Mouse (Mus musculus) intestine, embryonic 16.5 days (tissue): ENCODE results near the gene Lgr4. TPM values are rescaled to one million over a fixed set of nuclear protein-coding genes. Genes with fewer than 3 reads are reported as not detected.
A peak's percentile ranks its signal among the peaks of the same experiment; 100 is the strongest.

Source experiments
- ATAC-seq: fragments of 200-750 bp; cut with Nextera tagmentation; 2 replicates; pipeline ENCODE4 v1.8.0; 2017; ENCODE audit warnings: moderate TSS enrichment, moderate library complexity
- H3K27ac ChIP-seq: fragments of 300-500 bp; sonication (generic); 2 replicates; pipeline ENCODE4 v1.5.1; 2014; ENCODE audit warnings: mild to moderate bottlenecking, low read length
- H3K27me3 ChIP-seq: fragments of 300-500 bp; sonication (generic); replicated peaks from 2 replicates; pipeline ENCODE4 v1.6.1; 2014; ENCODE audit warnings: low read length, control low read depth, mixed read lengths; ENCODE audit not compliant: control insufficient read depth, insufficient read depth
- H3K36me3 ChIP-seq: fragments of 300-500 bp; sonication (generic); 2 replicates; pipeline ENCODE4 v1.6.1; 2014; ENCODE audit warnings: low read length, control low read depth; ENCODE audit not compliant: control insufficient read depth, insufficient read depth
- H3K4me1 ChIP-seq: fragments of 300-500 bp; sonication (generic); 2 replicates; pipeline ENCODE4 v1.6.1; 2014; ENCODE audit warnings: low read length, control low read depth, mixed read lengths; ENCODE audit not compliant: control insufficient read depth, insufficient read depth
- H3K4me2 ChIP-seq: fragments of 300-500 bp; sonication (generic); 2 replicates; pipeline ENCODE4 v1.6.1; 2014; ENCODE audit warnings: low read depth, low read length, control low read depth
- H3K4me3 ChIP-seq: fragments of 300-500 bp; sonication (generic); 2 replicates; pipeline ENCODE4 v1.5.1; 2014; ENCODE audit warnings: mild to moderate bottlenecking, low read length
- H3K9ac ChIP-seq: fragments of 300-500 bp; sonication (generic); 2 replicates; pipeline ENCODE4 v1.6.1; 2014; ENCODE audit warnings: low read depth, low read length
- H3K9me3 ChIP-seq: fragments of 300-500 bp; sonication (generic); 2 replicates; pipeline ENCODE4 v1.6.1; 2016; ENCODE audit warnings: low read length, control low read depth; ENCODE audit not compliant: control insufficient read depth
- WGBS: fragments of 180-500 bp; shearing (Covaris S2); extraction: QIAGEN DNeasy Blood & Tissue Kit; methylation state at CpG from one replicate; pipeline ENCODE4 v1.1.7; 2014; 5-methylcytosine and 5-hydroxymethylcytosine counted together
- polyA plus RNA-seq: library from polyadenylated mRNA; unstranded; fragments of >200 nt; fragmentation: Nextera tagmentation; extraction: Ambion mirVana; gene quantifications from 2 replicates; pipeline ENCODE4 v1.2.1, GENCODE M21; 2015

Lgr4 gene
- polyA plus RNA-seq, 1 experiment from 2014 or later: 19.0 TPM

DNA sequence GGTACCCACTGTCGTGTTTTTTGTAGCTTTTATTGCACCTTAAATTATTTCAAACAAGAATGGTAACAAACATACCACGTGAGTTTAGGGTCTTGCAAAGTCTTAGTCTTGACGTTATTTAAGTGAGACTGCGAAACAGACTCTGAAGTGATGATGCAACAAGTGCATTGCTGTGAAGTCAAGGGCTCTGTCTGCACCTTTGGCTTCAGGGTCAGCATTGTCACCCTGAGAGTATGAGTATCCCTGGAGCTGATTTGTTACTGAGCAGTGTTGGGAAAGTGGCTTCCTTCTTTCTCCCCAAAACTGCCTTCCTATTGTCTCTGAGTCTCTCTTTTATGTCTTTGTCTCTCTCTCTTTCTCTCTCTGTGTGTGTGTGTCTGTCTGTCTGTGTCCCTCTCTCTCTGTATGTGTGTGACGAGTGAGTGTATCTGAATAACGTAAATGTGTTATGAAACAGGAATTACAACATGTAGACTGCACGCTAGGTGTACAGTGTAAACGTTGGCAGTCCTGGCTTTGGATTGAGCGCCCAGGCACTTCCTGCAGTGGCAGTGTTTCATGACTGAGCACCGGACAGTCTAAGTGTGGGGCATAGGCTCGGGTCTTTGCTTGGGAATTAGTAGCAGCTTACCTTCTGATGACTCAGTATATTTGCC lies 18.4 kb downstream of the Lgr4 start:
- Histone ChIP-seq H3K9ac (no peak overlapping the region), H3K4me1 (peaks cover 30% of the 10 kb centered on the region), H3K27me3 (no peaks in the 10 kb centered on the region), H3K27ac (peak overlapping the region; percentile 33; the same call in 1 of the 2 replicates), H3K36me3 (no peaks in the 10 kb centered on the region), H3K9me3 (no peaks in the 10 kb centered on the region), H3K4me2 (no peak overlapping the region), H3K4me3 (no peak overlapping the region)
- peak; percentile 56; the same call in 1 of the 2 replicates for ATAC-seq
- 45% methylated on average over 11 of the region's 11 CpGs for WGBS

DNA sequence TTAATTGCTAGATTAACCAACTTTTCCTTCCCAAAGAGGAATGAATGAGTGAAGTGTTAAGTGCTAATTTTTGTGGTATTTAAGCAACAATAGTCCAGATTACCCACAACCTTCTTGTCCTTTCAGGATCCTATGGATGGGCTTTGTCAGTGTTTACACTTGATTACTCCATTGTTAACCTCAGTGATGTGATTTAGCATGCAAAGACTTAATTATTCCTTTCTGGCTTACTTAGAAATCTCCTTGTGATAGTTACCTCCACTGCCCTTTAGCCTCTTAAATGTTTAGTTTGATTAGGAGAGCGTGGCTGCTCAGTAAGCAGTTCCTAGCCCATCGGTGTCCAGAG lies 18.9 kb downstream of the Lgr4 start:
- H3K9ac ChIP-seq: no peak overlapping the region
- peaks cover 28% of the 10 kb centered on the region for H3K4me1 ChIP-seq
- 44% methylated on average over 2 of the region's 2 CpGs for WGBS
- H3K27ac ChIP-seq: no peak overlapping the region
- H3K4me3 ChIP-seq: no peak overlapping the region
- H3K36me3 ChIP-seq: no peaks in the 10 kb centered on the region
- no peak for ATAC-seq
- H3K4me2 ChIP-seq: no peak overlapping the region
- H3K27me3 ChIP-seq: no peaks in the 10 kb centered on the region
- no peaks in the 10 kb centered on the region for H3K9me3 ChIP-seq

DNA sequence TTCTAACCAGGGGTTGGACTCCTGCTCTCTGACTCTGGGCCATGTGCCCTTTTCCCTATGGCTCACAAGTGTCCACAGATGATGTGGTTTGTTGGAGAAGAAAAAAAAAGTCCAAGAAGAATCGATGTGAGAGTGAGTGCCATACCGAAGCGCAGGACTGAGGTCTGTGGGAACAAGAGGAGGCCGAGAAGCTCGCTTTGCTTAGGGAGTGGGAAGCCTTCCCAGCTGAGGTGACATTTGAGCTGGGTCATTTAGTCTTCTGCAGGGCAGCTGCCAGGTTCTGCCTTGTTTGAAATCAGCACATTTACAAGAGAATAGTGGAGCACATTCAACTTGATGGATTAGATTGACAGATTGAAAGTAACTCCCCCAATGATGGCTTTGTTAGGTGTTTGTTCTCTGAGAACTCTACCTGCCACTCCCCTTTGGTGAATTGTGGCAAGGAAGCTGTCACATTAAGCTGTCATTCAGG lies 24.6 kb downstream of the Lgr4 start:
- no peaks in the 10 kb centered on the region for H3K27me3 ChIP-seq
- H3K4me2 ChIP-seq: no peak overlapping the region
- no peaks in the 10 kb centered on the region for H3K9me3 ChIP-seq
- H3K9ac ChIP-seq: no peak overlapping the region
- no peaks in the 10 kb centered on the region for H3K36me3 ChIP-seq
- no peak overlapping the region for H3K4me3 ChIP-seq
- WGBS: 50% methylated on average over 5 of the region's 5 CpGs
- H3K27ac ChIP-seq: no peak overlapping the region; the same call in 1 of the 2 replicates
- ATAC-seq: peak; percentile 39; the same call in 1 of the 2 replicates
- peaks cover 8% of the 10 kb centered on the region; the same call in 1 of the 2 replicates for H3K4me1 ChIP-seq

DNA sequence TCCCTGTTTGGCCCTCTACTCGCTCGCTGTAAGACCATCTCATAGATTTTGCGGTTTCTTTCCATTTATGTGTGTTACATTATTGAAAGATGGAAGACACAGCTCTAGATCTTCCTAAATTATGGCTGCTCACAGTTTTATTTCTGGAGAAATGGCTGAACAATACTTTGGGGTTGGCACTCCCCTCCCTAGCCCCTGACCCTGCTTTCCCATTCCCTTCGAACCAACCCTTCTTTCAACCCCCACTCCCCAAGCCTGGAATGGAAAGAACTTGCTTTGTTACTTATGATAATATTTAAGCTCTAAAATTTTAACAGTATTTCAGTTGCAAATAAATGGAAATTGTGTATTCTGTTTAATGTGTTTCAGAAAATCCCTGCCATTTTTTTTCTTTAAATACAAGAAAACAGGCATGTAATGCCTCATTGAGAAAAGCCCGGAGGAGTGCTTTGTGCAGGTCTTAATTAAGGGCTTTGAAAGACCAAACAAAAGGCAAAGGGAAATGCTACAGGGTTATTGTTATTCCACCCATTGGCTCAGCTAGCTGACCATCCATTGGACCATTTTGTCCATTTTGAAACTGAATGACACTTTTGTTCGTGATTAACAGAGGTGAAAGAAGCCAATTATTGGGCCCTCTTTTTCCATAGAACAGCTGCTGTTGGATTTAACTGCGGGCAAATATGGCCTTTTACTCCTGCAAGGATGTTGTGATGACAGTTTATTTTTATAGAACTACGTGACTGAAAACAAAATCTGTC lies 25.5 kb downstream of the Lgr4 start:
- H3K4me3 ChIP-seq: no peak overlapping the region
- peaks cover 10% of the 10 kb centered on the region; the same call in 1 of the 2 replicates for H3K4me1 ChIP-seq
- ATAC-seq: no peak
- H3K27ac ChIP-seq: no peak overlapping the region
- WGBS: 76% methylated on average over 8 of the region's 8 CpGs
- no peaks in the 10 kb centered on the region for H3K9me3 ChIP-seq
- H3K9ac ChIP-seq: no peak overlapping the region
- H3K36me3 ChIP-seq: no peaks in the 10 kb centered on the region
- no peak overlapping the region for H3K4me2 ChIP-seq
- H3K27me3 ChIP-seq: no peaks in the 10 kb centered on the region

DNA sequence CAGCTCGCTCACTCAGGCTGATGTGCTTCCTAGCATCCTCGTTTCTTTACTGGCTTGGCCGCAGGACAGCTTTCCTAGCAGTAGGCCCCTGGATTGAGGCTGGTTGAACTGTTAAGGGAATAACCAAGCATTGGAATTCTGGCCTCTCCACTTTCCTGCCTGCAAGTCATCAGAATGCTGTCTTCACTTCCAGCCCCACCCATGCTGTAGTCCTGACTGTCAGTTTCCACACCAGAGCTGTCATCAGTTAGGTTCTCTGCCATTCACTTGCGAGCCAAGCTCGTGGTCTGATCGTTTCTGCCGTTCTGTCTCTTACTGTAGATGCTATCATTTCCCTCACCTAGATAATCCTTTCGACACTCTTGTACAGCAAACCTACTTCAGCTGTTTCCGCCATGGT lies 27.5 kb downstream of the Lgr4 start:
- H3K9ac ChIP-seq: no peak overlapping the region
- peaks cover 13% of the 10 kb centered on the region; the same call in 1 of the 2 replicates for H3K4me1 ChIP-seq
- no peak overlapping the region for H3K27ac ChIP-seq
- no peaks in the 10 kb centered on the region for H3K36me3 ChIP-seq
- no peaks in the 10 kb centered on the region for H3K9me3 ChIP-seq
- H3K27me3 ChIP-seq: no peaks in the 10 kb centered on the region
- WGBS: 80% methylated on average over 9 of the region's 9 CpGs
- no peak overlapping the region for H3K4me3 ChIP-seq
- ATAC-seq: no peak
- no peak overlapping the region for H3K4me2 ChIP-seq

DNA sequence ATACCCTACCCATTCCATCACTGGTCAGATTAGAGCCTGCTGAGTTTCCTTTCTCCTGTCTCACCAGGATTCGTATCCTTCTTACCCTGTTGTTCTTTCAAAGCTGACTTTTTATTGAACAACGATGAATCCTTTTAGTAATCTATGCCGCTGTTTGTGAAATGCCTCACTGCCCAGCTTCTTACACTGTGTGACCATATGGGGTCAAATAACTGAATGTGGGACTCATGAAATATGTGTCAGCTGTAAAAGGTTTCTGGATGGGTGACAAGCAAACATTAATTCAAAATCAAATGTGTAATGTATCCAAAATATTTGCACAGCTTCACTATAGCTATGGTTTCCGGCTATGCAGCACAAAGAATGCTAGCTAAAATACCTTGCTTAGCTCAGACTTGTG lies 28.1 kb downstream of the Lgr4 start:
- H3K4me1 ChIP-seq: peaks cover 18% of the 10 kb centered on the region
- H3K4me2 ChIP-seq: no peak overlapping the region
- H3K9ac ChIP-seq: no peak overlapping the region
- no peak overlapping the region for H3K27ac ChIP-seq
- H3K4me3 ChIP-seq: no peak overlapping the region
- H3K36me3 ChIP-seq: no peaks in the 10 kb centered on the region
- 84% methylated on average over 4 of the region's 4 CpGs for WGBS
- no peak for ATAC-seq
- no peaks in the 10 kb centered on the region for H3K27me3 ChIP-seq
- H3K9me3 ChIP-seq: no peaks in the 10 kb centered on the region

DNA sequence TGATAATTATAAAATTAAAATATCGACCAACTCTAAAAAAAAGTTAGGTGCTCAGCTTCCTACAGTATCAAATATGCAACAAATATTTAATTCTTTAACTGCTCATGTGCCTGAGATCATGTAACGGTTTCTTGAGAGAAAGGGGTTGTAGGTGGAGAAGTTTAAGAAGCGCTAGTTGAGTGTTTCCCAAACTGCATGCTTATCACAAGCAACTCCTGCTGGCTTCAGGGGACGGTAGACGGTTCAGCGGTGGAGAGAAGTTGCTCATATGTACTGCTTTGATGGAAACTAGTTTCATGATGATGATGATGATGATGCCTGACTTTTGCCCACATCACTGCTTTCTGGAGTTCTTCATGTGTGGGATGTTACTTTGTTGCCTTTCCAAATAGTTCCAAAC lies 29.0 kb downstream of the Lgr4 start:
- Histone ChIP-seq H3K9ac (no peak overlapping the region), H3K27ac (no peak overlapping the region), H3K36me3 (no peaks in the 10 kb centered on the region), H3K27me3 (no peaks in the 10 kb centered on the region), H3K4me3 (no peak overlapping the region), H3K4me1 (peaks cover 24% of the 10 kb centered on the region), H3K9me3 (no peaks in the 10 kb centered on the region), H3K4me2 (no peak overlapping the region)
- 89% methylated on average over 6 of the region's 6 CpGs for whole genome bisulfite sequencing
- ATAC-seq: no peak

DNA sequence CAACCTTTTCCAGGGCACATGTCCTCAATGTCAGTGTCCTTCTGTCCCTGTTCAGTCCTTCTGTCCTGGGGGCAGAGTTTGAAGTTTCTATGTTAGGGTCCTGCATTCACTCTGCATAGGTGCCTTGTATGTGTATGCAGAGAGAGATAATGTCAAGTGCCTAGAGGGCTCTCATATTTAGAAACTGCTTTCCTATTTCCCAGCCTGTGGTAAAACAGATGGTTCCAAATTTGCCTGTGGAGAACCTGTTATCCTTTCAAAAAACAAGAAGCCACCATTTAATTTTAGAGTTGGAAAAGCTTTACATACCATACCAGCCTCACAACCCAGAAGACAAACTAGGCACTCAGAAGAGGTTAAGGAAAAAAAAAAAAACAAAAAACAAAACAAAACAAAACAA lies 32.1 kb downstream of the Lgr4 start:
- Histone ChIP-seq H3K9me3 (no peaks in the 10 kb centered on the region), H3K9ac (no peak overlapping the region), H3K27me3 (no peaks in the 10 kb centered on the region), H3K27ac (no peak overlapping the region), H3K4me3 (no peak overlapping the region), H3K4me1 (peaks cover 35% of the 10 kb centered on the region), H3K36me3 (no peaks in the 10 kb centered on the region), H3K4me2 (no peak overlapping the region)
- no peak for ATAC-seq

DNA sequence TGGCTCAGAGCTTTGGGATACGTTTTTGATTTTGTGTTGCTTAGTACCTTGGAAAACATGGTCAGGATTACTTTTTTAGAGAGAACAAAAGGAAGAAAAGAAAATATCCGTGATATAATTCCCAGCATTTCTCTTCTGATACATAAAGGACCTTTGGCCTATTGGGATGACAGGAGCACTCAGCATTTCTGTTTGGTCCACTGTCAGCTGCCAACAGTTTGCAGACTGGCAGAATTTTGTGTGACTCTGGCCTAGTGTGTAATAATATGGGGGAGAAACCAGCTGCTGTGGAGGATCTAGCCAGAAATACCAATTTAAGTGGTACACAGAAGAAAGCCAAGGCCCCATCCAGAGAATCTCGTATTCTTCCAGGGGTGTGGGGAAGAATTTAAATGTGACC lies 32.9 kb downstream of the Lgr4 start:
- no peak overlapping the region for H3K27ac ChIP-seq
- no peak for ATAC-seq
- WGBS: 61% methylated on average over 3 of the region's 3 CpGs
- H3K36me3 ChIP-seq: no peaks in the 10 kb centered on the region
- no peaks in the 10 kb centered on the region for H3K9me3 ChIP-seq
- H3K4me2 ChIP-seq: no peak overlapping the region
- H3K4me3 ChIP-seq: no peak overlapping the region
- H3K9ac ChIP-seq: no peak overlapping the region
- peaks cover 38% of the 10 kb centered on the region for H3K4me1 ChIP-seq
- no peaks in the 10 kb centered on the region for H3K27me3 ChIP-seq
